Mouse (Mus musculus): ENCODE measurements around the gene Alb.

Gene Alb

GRCm38 (mm10) chr5:90460619-90461018 is at the start of gene Alb:
TSS of gene Alb (plus strand) at chr5:90460897.
- DNase-seq = no peak

- DNase-seq = no peak
Observed at GRCm38 (mm10) chr5:90414142-90414924, 46.4 kb upstream of the Alb start.

GRCm38 (mm10) chr5:90414925-90415295 is 45.8 kb upstream of the Alb start:
- DNase-seq = no peak

- DNase-seq = no peak
Observed at GRCm38 (mm10) chr5:90424625-90425024, 36.1 kb upstream of the Alb start.

- no peak for DNase-seq
Observed at GRCm38 (mm10) chr5:90425191-90425590, 35.5 kb upstream of the Alb start.

- no peak for DNase-seq
Observed at GRCm38 (mm10) chr5:90431053-90431452, 29.6 kb upstream of the Alb start.

- DNase-seq = no peak
Observed at GRCm38 (mm10) chr5:90439157-90439556, 21.5 kb upstream of the Alb start.

GRCm38 (mm10) chr5:90447577-90447976 is 13.1 kb upstream of the Alb start:
- no peak for DNase-seq

GRCm38 (mm10) chr5:90449961-90450360 is 10.7 kb upstream of the Alb start:
- DNase-seq = no peak

- no peak for DNase-seq
Observed at GRCm38 (mm10) chr5:90452711-90453110, 8.0 kb upstream of the Alb start.

GRCm38 (mm10) chr5:90457241-90457640 is 3.5 kb upstream of the Alb start:
- no peak for DNase-seq

- no peak for DNase-seq
Observed at GRCm38 (mm10) chr5:90458727-90459126, 2.0 kb upstream of the Alb start.

- DNase-seq = no peak
Observed at GRCm38 (mm10) chr5:90466806-90467205, 6.1 kb downstream of the Alb start.

- DNase-seq = peak; percentile 1
Observed at GRCm38 (mm10) chr5:90467245-90467644, 6.5 kb downstream of the Alb start.

- DNase-seq = no peak
Observed at GRCm38 (mm10) chr5:90470836-90471235, 10.1 kb downstream of the Alb start.

GRCm38 (mm10) chr5:90473902-90474301 is 13.2 kb downstream of the Alb start:
- no peak for DNase-seq

GRCm38 (mm10) chr5:90474369-90474768 is 13.7 kb downstream of the Alb start:
- no peak for DNase-seq

- no peak for DNase-seq
Observed at GRCm38 (mm10) chr5:90476741-90477140, 16.0 kb downstream of the Alb start.

- no peak for DNase-seq
Observed at GRCm38 (mm10) chr5:90477308-90478140, 16.8 kb downstream of the Alb start.

- DNase-seq = no peak
Observed at GRCm38 (mm10) chr5:90478886-90479285, 18.2 kb downstream of the Alb start.

GRCm38 (mm10) chr5:90485597-90485996 is 24.9 kb downstream of the Alb start:
- no peak for DNase-seq

GRCm38 (mm10) chr5:90488323-90488722 is 27.6 kb downstream of the Alb start:
- no peak for DNase-seq

GRCm38 (mm10) chr5:90490518-90490917 is 29.8 kb downstream of the Alb start, which contains the start of gene Afp:
TSS of gene Afp (plus strand) at chr5:90490737.
- DNase-seq = no peak

- DNase-seq = no peak
Observed at GRCm38 (mm10) chr5:90492440-90492839, 31.7 kb downstream of the Alb start.
